Mouse (Mus musculus): ENCODE data around the gene Tmem121. TPM values are rescaled to one million over a fixed set of nuclear protein-coding genes. Genes with fewer than 3 reads are reported as not detected.
"Not testable (repeated sequence)": the region's sequence is repeated elsewhere in the genome, so short reads cannot be mapped to it uniquely, and the experiment has no call there.

Tmem121 gene
- total RNA-seq, 1 experiment: 12.5 TPM

GRCm38 (mm10) chr12:113224687-113225091 lies 39.0 kb downstream of the Tmem121 start:
- no peaks in the 10 kb centered on the region for H3K9me3 ChIP-seq (ENCODE audit: control insufficient read depth, insufficient read depth, low read depth, low read length)
- no peak overlapping the region for H3K9ac ChIP-seq (ENCODE audit: insufficient read depth, low read depth, low read length, poor library complexity, severe bottlenecking)
- no peak for DNase-seq (ENCODE audit: low read depth, low spot score)

GRCm38 (mm10) chr12:113227970-113228593 lies 42.4 kb downstream of the Tmem121 start:
- TF ChIP-seq HCFC1 (IDR thresholded peaks at IDR 0.05; ENCODE audit: borderline replicate concordance, insufficient read depth, low read length) (no peak), CHD2 (IDR thresholded peaks at IDR 0.05; ENCODE audit: low read depth, low read length) (no peak), MAFK (IDR thresholded peaks at IDR 0.05; ENCODE audit: insufficient read depth, low read depth, low read length) (no peak), ZNF384 (IDR thresholded peaks at IDR 0.05; ENCODE audit: low read depth, low read length) (no peak), ZC3H11A (IDR thresholded peaks at IDR 0.05; ENCODE audit: borderline replicate concordance, low read depth, low read length) (no peak)
- in situ Hi-C loops (cut with MboI; ENCODE audit: low sequenced_read_pairs in 2 of 2, unreplicated experiment in 2 of 2): no loop called here
- Histone ChIP-seq H3K27ac (ENCODE audit: insufficient read depth, low read depth, low read length, poor library complexity, severe bottlenecking) (no peak overlapping the region), H3K4me1 (ENCODE audit: control insufficient read depth in 2 of 2, insufficient read depth in 2 of 2, low read length in 2 of 2, poor library complexity in 1 of 2) (no peaks in the 10 kb centered on the region), H3K9ac (ENCODE audit: insufficient read depth, low read depth, low read length, poor library complexity, severe bottlenecking) (no peak overlapping the region), H3K36me3 (ENCODE audit: control insufficient read depth, insufficient read depth, low read length, poor library complexity, severe bottlenecking) (no peaks in the 10 kb centered on the region), H3K9me3 (ENCODE audit: control insufficient read depth, insufficient read depth, low read depth, low read length) (no peaks in the 10 kb centered on the region), H3K4me3 (ENCODE audit: insufficient read depth in 1 of 2, low read depth in 1 of 2, low read length in 2 of 2, poor library complexity in 1 of 2, severe bottlenecking in 1 of 2) (no peak overlapping the region)
- DNase-seq (ENCODE audit: low read depth, low spot score): no peak

More at GRCm38 (mm10) chr12:113224687-113225091, 39.0 kb downstream of the Tmem121 start:
- H3K27ac ChIP-seq (ENCODE audit: insufficient read depth, low read depth, low read length, poor library complexity, severe bottlenecking): no peak overlapping the region
- in situ Hi-C loops (cut with MboI; ENCODE audit: low sequenced_read_pairs in 2 of 2, unreplicated experiment in 2 of 2): loop anchor here in 1 of 2 experiments (5.0 kb wide), 1 partner anchor 253 kb away; no protein-coding TSS in a partner anchor
- no peaks in the 10 kb centered on the region for H3K36me3 ChIP-seq (ENCODE audit: control insufficient read depth, insufficient read depth, low read length, poor library complexity, severe bottlenecking)
- H3K4me1 ChIP-seq (ENCODE audit: control insufficient read depth in 2 of 2, insufficient read depth in 2 of 2, low read length in 2 of 2, poor library complexity in 1 of 2): peaks cover 0 to 5% of the 10 kb centered on the region in 2 experiments; a peak in 1 of 4 replicates
- TF ChIP-seq MAFK (IDR thresholded peaks at IDR 0.05; ENCODE audit: insufficient read depth, low read depth, low read length) (no peak), ZC3H11A (IDR thresholded peaks at IDR 0.05; ENCODE audit: borderline replicate concordance, low read depth, low read length) (no peak), CHD2 (IDR thresholded peaks at IDR 0.05; ENCODE audit: low read depth, low read length) (no peak), HCFC1 (IDR thresholded peaks at IDR 0.05; ENCODE audit: borderline replicate concordance, insufficient read depth, low read length) (no peak), ZNF384 (IDR thresholded peaks at IDR 0.05; ENCODE audit: low read depth, low read length) (no peak)
- H3K4me3 ChIP-seq (ENCODE audit: insufficient read depth in 1 of 2, low read depth in 1 of 2, low read length in 2 of 2, poor library complexity in 1 of 2, severe bottlenecking in 1 of 2): no peak overlapping the region

GRCm38 (mm10) chr12:113230741-113231140 lies 45.0 kb downstream of the Tmem121 start:
- Histone ChIP-seq H3K4me1 (ENCODE audit: control insufficient read depth in 2 of 2, insufficient read depth in 2 of 2, low read length in 2 of 2, poor library complexity in 1 of 2) (no peaks in the 10 kb centered on the region), H3K27ac (ENCODE audit: insufficient read depth, low read depth, low read length, poor library complexity, severe bottlenecking) (no peak overlapping the region), H3K36me3 (ENCODE audit: control insufficient read depth, insufficient read depth, low read length, poor library complexity, severe bottlenecking) (no peaks in the 10 kb centered on the region), H3K9ac (ENCODE audit: insufficient read depth, low read depth, low read length, poor library complexity, severe bottlenecking) (no peak overlapping the region), H3K4me3 (ENCODE audit: insufficient read depth in 1 of 2, low read depth in 1 of 2, low read length in 2 of 2, poor library complexity in 1 of 2, severe bottlenecking in 1 of 2) (no peak overlapping the region), H3K9me3 (ENCODE audit: control insufficient read depth, insufficient read depth, low read depth, low read length) (no peaks in the 10 kb centered on the region)
- TF ChIP-seq ZNF384 (IDR thresholded peaks at IDR 0.05; ENCODE audit: low read depth, low read length): no peak
- no peak for TF ChIP-seq HCFC1 (IDR thresholded peaks at IDR 0.05; ENCODE audit: borderline replicate concordance, insufficient read depth, low read length)
- no peak for TF ChIP-seq CHD2 (IDR thresholded peaks at IDR 0.05; ENCODE audit: low read depth, low read length)
- no peak for DNase-seq (ENCODE audit: low read depth, low spot score)
- in situ Hi-C loops (cut with MboI; ENCODE audit: low sequenced_read_pairs in 2 of 2, unreplicated experiment in 2 of 2): no loop called here

- H3K9me3 ChIP-seq (ENCODE audit: control insufficient read depth, insufficient read depth, low read depth, low read length); H3K4me1 ChIP-seq (ENCODE audit: control insufficient read depth in 2 of 2, insufficient read depth in 2 of 2, low read length in 2 of 2, poor library complexity in 1 of 2); H3K36me3 ChIP-seq (ENCODE audit: control insufficient read depth, insufficient read depth, low read length, poor library complexity, severe bottlenecking); H3K4me3 ChIP-seq (ENCODE audit: insufficient read depth in 1 of 2, low read depth in 1 of 2, low read length in 2 of 2, poor library complexity in 1 of 2, severe bottlenecking in 1 of 2); in situ Hi-C loops (cut with MboI; ENCODE audit: low sequenced_read_pairs in 2 of 2, unreplicated experiment in 2 of 2); H3K9ac ChIP-seq (ENCODE audit: insufficient read depth, low read depth, low read length, poor library complexity, severe bottlenecking); H3K27ac ChIP-seq (ENCODE audit: insufficient read depth, low read depth, low read length, poor library complexity, severe bottlenecking); DNase-seq (ENCODE audit: low read depth, low spot score): not testable (repeated sequence)
Observed at GRCm38 (mm10) chr12:113231551-113232263, 46.0 kb downstream of the Tmem121 start.

- H3K4me3 ChIP-seq (ENCODE audit: insufficient read depth in 1 of 2, low read depth in 1 of 2, low read length in 2 of 2, poor library complexity in 1 of 2, severe bottlenecking in 1 of 2); in situ Hi-C loops (cut with MboI; ENCODE audit: low sequenced_read_pairs in 2 of 2, unreplicated experiment in 2 of 2); H3K4me1 ChIP-seq (ENCODE audit: control insufficient read depth in 2 of 2, insufficient read depth in 2 of 2, low read length in 2 of 2, poor library complexity in 1 of 2); H3K27ac ChIP-seq (ENCODE audit: insufficient read depth, low read depth, low read length, poor library complexity, severe bottlenecking); DNase-seq (ENCODE audit: low read depth, low spot score); H3K9me3 ChIP-seq (ENCODE audit: control insufficient read depth, insufficient read depth, low read depth, low read length); H3K36me3 ChIP-seq (ENCODE audit: control insufficient read depth, insufficient read depth, low read length, poor library complexity, severe bottlenecking); H3K9ac ChIP-seq (ENCODE audit: insufficient read depth, low read depth, low read length, poor library complexity, severe bottlenecking): not testable (repeated sequence)
Observed at GRCm38 (mm10) chr12:113232264-113232750, 46.6 kb downstream of the Tmem121 start.

Other genes with a start within 250 kb of the Tmem121 start
- gene Nudt14, start 243.8 kb upstream of the Tmem121 start, total RNA-seq (2012; rRNA removed): 21.9 and 28.1 TPM in 2 replicates
- 13.4 and 15.2 TPM in 2 replicates for gene Btbd6, start 209.4 kb upstream of the Tmem121 start, total RNA-seq (2012; rRNA removed)
- 56.4 and 63.4 TPM in 2 replicates for gene Brf1, start 185.2 kb upstream of the Tmem121 start, total RNA-seq (2012; rRNA removed)
- 17.2 and 20.7 TPM in 2 replicates for gene Pacs2, start 171.4 kb upstream of the Tmem121 start, total RNA-seq (2012; rRNA removed)
- gene Tex22, start 111.4 kb upstream of the Tmem121 start, total RNA-seq (2012; rRNA removed): 0.22 and 0.79 TPM in 2 replicates
- 30.3 and 49.7 TPM in 2 replicates for gene Mta1, start 87.7 kb upstream of the Tmem121 start, total RNA-seq (2012; rRNA removed)
- gene Crip2, start 45.7 kb upstream of the Tmem121 start, total RNA-seq (2012; rRNA removed): 54.6 and 62.2 TPM in 2 replicates
- gene Crip1, start 39.6 kb upstream of the Tmem121 start, total RNA-seq (2012; rRNA removed): 173 and 210 TPM in 2 replicates
- gene Tedc1, start 29.5 kb upstream of the Tmem121 start, total RNA-seq (2012; rRNA removed): 30.3 and 48.0 TPM in 2 replicates